Mouse (Mus musculus): ENCODE data around the gene Ttll4.

DNA sequence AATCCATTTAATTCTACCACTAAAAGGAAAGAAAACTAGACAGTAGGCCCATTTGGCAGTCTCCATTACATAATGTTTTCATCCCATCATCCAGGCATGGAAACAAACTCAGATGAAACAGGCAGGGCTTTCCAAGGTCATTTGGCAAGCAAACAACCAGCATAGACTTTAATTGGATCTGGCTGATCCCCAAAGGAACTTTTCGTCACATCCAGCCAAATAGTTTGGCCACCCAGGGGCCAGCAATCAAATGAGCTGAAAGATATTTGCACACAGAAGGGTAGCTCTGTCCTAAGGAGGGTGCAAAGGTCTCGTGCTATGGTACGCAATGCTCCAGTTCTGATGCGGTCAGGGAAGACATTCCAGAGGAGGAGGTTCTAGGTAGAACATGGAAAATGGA is 89.1 kb downstream of the Ttll4 start:
- TF ChIP-seq POLR2A (IDR thresholded peaks at IDR 0.05; ENCODE audit: borderline replicate concordance, control insufficient read depth, low read depth, low read length) = no peak
- no peak for TF ChIP-seq CTCF (IDR thresholded peaks at IDR 0.05; ENCODE audit: control insufficient read depth, insufficient read depth, low read length)
